Mouse (Mus musculus): Measurements from ENCODE around the gene Fam20b. TPM values are rescaled to one million over a fixed set of nuclear protein-coding genes. Genes with fewer than 3 reads are reported as not detected.

The Fam20b gene
- polyA plus RNA-seq (2017; shearing (Covaris generic)) = 10 to 100 TPM; 11.9 to 16.9 (median 12.2) TPM

DNA sequence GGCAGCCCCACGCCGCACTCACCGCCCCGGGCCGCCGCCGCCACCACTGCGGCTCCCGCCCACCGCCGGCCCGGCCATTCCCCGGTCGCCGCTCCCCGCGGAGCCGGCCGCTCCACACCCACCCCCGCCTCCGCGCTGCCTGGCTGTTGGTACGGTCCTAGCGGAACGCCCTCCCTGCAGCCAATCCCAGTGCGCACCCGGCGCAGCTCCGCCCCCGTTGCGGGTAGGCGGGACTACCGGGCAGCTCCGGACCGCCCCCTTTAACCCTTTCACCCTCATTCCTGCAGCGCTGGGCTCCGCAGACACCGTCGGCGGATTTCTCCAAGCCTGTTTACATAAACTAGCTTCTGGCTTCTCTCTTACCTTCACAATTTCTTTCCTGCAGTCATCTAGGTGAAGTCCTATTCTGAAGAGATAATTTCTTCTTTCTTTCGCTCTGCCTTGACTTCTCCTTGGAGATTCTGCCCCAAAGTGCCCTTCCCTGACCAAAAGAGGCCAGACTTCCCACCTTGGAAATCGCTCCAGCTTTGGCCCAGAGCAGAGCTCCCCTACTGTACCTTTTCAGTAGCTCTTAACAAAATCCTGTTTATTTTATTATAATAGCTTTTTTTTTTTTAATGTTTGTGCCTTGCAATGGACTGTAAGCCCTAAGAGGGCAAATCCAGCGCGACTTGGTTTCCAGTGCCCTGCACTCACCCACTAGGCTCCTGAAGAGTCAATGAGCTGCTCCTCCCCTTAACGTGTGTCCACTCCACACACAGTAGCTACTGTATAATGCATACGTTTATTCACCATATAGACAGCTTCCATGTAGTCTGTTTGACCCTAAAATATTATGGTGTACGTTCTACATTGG lies at the start of gene Fam20b:
Gene Fam20b (minus strand): TSS at position 137 of the 856 bp plus-strand sequence.
- ATAC-seq = peak; percentile 95

DNA sequence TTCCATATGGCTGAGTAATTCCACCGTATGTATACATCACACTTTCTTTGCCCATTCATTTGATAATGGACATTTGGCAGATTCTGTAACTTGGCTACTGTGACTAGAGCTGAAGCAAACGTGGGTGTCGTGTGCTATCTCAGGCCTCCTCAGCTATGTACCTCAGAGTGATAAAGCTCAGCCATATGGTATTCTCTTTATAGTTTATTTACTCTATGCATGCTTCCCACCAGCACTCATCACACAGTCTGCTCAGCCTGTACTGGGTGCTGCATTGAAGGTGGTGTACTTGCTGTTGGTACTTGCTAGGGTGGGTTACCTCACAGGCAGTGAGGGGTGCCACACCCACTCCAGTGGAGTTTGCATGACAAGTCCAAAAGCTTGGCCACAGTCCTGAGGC lies 46.4 kb upstream of the Fam20b start:
- no peak for ATAC-seq

- ATAC-seq = no peak
Observed at GRCm38 (mm10) chr1:156764584-156764983, 45.7 kb upstream of the Fam20b start.

DNA sequence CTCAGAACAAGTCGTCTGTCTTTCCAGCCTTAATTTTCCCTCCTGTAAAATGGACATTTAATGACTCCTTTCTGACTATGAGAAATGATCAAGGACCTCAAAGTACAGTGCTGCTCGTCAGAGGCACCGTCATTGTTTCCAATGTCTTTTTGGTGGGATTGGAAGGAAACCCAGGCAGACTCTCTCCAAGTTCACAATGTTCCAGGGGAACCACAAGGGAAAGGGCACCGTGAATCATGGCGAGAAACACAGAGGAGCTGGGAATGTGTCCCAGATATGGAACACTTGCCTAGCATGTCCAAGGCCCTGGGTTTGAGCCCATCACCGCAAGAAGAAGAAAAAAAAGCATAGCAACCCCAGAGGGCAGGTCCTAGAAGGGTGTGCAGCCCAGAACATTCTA lies 44.4 kb upstream of the Fam20b start:
- ATAC-seq = no peak

- no peak for ATAC-seq
Observed at GRCm38 (mm10) chr1:156761430-156761801, 42.5 kb upstream of the Fam20b start.

- no peak for ATAC-seq
Observed at GRCm38 (mm10) chr1:156760549-156761429, 41.9 kb upstream of the Fam20b start.

GRCm38 (mm10) chr1:156758326-156758725 lies 39.4 kb upstream of the Fam20b start:
- no peak for ATAC-seq

- ATAC-seq = no peak
Observed at GRCm38 (mm10) chr1:156754608-156755413, 35.9 kb upstream of the Fam20b start.

DNA sequence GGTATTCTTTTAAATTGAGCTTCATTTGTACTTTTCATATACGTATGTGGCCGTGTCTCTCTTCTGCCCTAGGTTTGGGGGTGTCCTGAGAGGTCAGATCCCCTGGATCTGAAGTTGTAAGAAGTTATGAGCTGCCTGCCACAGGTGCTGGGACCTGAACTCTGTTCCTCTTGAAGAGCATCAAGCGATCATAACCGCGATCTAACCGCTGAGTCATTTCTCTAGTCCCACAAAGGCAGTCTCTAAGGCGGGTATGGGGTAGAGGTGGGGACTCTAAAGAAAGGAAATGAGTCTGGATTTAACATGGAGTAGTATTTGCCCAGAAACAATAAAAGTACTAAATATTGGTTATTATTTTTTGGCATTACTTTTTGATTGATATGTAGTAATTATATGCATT lies 34.1 kb upstream of the Fam20b start:
- ATAC-seq = peak; percentile 65

DNA sequence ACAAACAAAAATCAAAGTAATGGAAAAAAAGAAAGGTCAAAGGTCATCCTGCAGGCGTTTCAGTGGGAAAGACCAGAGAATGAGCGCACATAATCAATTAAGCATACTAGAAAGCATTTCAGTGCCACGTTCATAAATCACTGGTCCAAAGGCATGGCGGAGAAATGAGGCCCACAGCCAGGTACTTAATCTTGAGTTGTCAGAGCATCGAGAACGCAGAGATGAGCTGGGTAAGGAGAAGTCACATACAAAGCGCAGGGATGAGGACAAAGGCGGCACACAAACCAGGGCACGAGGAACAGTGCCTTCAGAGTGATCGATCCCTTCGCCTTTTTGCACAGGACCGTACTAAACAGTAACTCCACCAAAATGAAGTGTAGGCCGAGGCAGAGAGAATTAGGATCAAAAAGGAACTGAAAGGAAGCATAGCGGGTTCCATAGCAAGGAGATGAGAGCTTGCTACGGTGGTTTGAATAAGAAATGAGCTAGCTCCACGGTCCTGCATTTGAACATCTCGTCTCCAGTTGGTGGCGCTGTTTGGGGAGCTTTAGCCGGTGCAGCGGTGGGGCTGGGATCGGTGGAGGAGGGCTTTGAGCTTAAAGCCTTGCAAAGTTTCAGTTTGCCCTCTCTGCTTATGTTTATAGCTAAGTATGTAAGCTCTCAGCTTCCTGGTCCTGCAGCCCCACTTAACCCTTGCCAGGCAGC lies 33.3 kb upstream of the Fam20b start:
- ATAC-seq = peak; percentile 82

GRCm38 (mm10) chr1:156750261-156750660 lies 31.4 kb upstream of the Fam20b start:
- no peak for ATAC-seq

DNA sequence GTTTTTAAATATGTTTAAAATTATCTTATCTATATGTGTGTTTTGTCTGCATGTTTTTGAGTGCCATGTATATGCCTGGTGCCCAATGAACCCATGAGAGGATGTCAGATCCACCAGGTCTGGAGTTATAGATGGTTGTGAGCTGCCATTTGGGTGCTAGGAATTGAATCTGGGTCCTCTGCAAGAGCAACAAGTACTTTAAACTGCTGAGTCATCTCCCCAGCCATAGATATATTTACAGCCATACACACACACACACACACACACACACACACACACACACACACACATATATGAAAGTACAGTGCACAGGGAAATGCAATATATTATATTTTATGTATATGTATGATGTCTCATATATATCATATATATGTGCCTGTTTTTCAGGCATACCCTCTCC lies 30.2 kb upstream of the Fam20b start:
- ATAC-seq = no peak

DNA sequence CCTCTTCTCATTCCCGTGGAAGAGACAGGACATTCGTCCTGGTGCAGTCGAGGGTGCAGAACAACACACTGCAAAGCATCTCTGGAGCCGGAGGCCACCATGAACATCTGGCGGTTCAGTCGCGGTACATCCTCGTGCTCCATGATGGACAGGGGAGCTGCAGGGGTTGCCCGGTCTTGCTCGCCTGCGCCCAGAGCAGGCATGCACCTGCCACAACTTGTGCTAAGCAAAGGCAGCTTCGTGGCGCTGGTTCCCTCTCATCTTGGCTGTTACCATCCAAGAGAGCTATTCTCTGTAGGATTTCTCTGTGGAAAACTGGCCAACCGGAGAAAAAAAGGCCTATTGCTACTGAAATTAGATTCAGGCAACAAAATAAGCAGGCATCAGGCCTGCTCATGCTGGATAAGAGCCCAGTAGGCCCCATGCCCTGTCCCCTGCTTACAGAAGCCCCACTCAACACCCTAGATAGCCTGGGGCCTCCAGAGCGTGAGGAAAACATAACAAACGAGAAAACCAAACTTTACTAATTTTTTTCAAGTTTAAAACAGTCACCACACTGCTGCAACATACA lies 29.6 kb upstream of the Fam20b start:
- ATAC-seq = no peak

GRCm38 (mm10) chr1:156745188-156745810 lies 26.4 kb upstream of the Fam20b start:
- ATAC-seq = no peak

DNA sequence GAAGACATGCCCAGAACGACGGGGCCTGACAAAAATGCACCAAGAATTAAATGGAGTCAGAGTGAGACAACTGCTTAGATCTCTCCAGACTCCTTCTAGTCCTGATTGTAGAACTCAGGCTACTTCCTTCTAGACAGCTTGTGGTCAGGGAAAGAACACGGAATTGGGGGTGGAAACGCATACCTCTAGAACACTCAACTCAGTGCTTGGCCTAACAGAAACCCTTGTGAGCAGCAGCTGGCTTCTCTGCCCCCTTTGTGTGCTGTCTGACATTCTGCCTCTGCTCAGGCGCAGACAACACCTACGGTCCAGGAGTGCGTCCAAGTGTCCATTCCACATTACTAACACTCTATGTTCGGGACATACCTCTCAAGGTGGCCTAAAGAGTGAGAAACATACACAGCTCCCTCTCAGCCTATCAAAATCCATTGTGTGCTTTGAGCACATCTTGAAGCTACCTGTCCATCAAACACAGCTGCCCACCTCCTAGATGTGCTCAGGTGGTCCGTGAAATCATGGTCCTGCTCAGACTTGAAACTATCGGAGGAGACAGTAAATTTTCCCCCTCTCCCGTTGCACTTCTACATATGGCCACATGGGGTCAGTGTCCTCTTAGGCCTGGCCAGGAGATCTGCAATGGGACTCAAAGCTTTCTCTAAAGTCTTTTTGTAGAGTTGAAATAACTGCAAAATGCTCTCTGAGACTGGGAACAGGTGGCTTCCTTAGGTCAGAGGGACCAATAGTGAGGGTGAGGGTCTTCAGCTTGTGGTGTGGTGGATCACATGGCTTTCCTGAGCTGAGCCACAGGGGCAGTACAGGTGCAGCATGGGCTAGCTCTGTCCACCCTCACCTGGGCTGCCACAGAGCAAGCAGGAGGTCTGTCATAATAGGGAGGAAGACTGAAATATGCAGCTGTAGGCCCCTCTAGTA lies 22.9 kb upstream of the Fam20b start:
- ATAC-seq = peak; percentile 79

DNA sequence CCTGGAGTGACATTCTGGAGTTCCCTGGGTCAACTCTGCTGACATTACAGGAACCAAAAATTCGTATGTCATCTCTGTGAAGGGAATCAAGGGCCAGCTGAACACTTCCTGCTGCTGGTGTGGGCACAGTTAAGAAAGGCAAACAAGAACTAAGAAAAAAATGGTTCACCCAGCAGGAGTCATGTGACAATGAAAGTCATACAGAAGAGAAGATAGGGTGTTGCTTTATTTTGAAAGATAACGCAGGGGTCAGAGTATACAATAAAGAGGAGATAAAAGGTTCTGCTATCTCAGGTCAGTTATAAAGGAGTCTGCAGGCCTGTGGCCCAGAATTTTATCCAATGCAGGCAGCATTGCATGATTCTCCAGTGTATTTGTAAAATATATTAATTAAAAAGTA lies 16.9 kb upstream of the Fam20b start:
- ATAC-seq = no peak

DNA sequence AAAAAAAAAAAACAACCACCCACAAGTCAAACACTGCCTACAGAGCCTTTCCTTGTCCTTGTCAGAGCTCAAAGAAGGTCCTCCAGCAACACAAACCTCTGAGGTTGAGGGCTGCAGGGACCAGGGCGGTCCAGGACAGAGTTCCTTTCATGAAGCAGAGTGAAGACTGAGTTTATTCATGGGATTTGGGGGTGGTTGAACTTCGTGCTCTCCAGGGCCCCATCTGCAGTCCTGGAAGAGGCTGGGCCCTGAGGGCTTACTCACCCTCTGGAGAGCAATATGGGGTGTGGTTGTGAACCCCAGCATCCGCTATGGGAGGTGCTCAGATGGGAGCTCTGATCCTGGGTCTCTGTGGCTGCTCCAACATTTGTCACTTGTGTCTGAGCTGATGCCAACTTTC lies 15.1 kb upstream of the Fam20b start:
- no peak for ATAC-seq

GRCm38 (mm10) chr1:156733559-156733958 lies 14.7 kb upstream of the Fam20b start:
- ATAC-seq = no peak

DNA sequence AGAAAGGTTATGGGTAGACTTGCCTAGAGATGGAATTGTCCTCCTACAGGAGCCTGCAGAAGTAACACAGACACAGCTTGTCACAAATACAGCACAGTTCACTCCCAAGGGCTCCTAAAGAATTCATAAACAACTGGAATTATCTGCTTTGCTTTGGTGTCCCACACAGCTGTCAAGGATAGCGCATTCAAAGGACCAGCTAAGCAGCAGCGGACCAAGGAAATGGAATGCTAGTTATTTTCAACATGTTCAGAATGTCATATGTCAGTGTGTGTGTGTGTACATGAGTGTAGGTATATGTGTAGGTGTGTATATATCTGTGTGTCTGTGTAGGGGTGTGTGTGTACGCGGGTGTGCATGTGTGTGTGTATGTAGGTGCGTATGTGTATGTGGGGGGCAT lies 14.1 kb upstream of the Fam20b start:
- ATAC-seq = no peak

DNA sequence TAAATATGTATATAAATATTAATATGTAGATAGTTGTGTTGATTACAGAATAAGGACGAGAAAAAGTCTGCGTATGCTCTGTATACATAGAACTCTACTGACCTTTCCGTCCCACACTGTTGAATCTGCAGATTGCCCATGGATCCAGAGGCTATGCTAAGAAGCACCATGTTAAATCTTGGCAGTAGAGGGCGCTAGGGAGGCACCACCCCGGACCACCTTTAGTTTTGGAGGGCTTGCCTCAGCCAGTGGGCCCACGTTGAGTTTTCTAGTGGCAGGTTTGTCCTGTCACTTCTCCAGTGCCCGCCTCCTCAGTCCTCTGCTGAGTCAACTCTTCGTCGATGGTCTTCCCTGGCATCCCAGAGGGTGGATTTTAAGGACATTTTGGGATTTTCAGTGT lies 11.9 kb upstream of the Fam20b start:
- ATAC-seq = no peak
